Mouse (Mus musculus) cortical plate, adult 2 months (tissue): Measurements from ENCODE around the gene Orm1. TPM values are rescaled to one million over a fixed set of nuclear protein-coding genes. Genes with fewer than 3 reads are reported as not detected.
A peak's percentile ranks its signal among the peaks of the same experiment; 100 is the strongest.
"Not testable (repeated sequence)": the region's sequence is repeated elsewhere in the genome, so short reads cannot be mapped to it uniquely, and the experiment has no call there.

Experiments
- H3K27ac ChIP-seq: fragments of 200-500 bp; 2 replicates; pipeline ENCODE4 v1.5.1; 2012; ENCODE audit warnings: low read length, control low read depth, inconsistent platforms; ENCODE audit not compliant: insufficient read depth
- H3K4me1 ChIP-seq: fragments of 200-500 bp; 2 replicates; pipeline ENCODE4 v1.6.1; 2011; ENCODE audit warnings: low read length; ENCODE audit not compliant: control insufficient read depth, insufficient read depth
- H3K4me3 ChIP-seq: fragments of 200-500 bp; 2 replicates; pipeline ENCODE4 v1.5.1; 2011; ENCODE audit warnings: mild to moderate bottlenecking, low read length, control low read depth; ENCODE audit not compliant: insufficient read depth
- CTCF ChIP-seq: fragments of 200-500 bp; IDR thresholded peaks from 2 replicates; pipeline ENCODE4 v1.5.1; 2011; ENCODE audit warnings: mild to moderate bottlenecking, control low read depth, low read length; ENCODE audit not compliant: insufficient read depth; ENCODE audit errors: extremely low read depth
- POLR2A ChIP-seq: fragments of 200-500 bp; IDR thresholded peaks from 2 replicates; pipeline ENCODE4 v1.6.1; 2011; ENCODE audit warnings: mild to moderate bottlenecking, low read length, control low read depth; ENCODE audit not compliant: insufficient read depth; ENCODE audit errors: extremely low read depth
- polyA plus RNA-seq: library from polyadenylated mRNA; depleted of rRNA; stranded (reverse); fragments of >200 nt; gene quantifications from 2 replicates; pipeline ENCODE4 v1.2.3, GENCODE M21; 2012

Orm1 gene
- polyA plus RNA-seq, 1 experiment: not detected

DNA sequence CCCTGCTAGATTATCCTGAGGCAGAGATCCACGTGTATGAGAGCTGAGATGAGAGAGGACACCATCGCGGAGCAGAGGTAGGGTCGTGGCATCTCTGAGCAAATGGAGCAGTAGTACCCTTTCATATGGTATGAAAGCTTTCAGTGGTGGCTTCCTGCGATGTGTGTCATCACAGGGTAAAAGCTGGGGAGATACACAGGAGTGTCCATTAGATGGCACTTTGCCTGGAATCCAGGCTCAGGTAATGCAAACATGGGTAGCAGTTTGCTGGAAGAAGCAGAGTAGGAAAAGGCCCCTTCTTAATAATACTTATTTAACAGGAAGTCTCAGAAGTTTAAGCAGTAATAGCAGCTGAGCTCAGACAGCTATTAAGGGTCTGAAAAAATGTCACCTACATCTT, 30.3 kb upstream of the Orm1 start:
- H3K4me1 ChIP-seq: no peaks in the 10 kb centered on the region
- no peak overlapping the region for H3K4me3 ChIP-seq
- H3K27ac ChIP-seq: no peak overlapping the region
- TF ChIP-seq CTCF: no peak
- no peak for TF ChIP-seq POLR2A

DNA sequence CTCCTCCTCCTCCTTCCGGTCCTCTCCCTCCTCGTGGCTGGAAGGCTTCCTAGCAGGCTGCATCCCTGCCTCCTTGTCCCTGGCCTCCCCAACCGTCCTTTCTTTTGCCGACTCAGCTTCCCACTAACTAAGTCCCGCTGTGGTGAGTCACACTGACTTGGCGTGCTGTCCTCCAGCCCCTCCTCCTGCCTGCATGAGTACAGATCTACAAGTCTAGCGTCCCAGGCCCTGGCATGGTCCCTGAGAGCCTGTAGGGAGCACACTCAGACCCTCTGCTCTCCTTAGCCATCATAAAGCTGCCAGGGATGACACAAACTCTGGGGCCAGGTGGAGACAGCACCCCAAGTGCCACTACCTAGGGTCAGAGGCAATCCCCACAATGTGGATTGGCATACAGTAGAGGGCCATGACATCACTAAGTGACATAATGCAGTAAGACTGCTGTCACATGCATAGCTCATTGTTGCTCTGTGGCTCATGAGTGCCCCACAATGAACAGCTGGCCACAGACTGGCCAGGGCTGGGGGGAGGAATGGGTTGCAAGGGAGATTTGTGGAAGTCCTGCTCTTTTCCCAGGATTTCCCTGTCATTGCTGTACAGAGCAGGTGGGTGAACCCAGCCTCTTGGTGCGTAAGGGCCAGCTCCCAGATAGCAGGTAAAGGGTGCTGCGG, 28.1 kb upstream of the Orm1 start:
- Histone ChIP-seq H3K27ac (no peak overlapping the region), H3K4me1 (no peaks in the 10 kb centered on the region), H3K4me3 (no peak overlapping the region)
- TF ChIP-seq POLR2A: no peak
- TF ChIP-seq CTCF: no peak

DNA sequence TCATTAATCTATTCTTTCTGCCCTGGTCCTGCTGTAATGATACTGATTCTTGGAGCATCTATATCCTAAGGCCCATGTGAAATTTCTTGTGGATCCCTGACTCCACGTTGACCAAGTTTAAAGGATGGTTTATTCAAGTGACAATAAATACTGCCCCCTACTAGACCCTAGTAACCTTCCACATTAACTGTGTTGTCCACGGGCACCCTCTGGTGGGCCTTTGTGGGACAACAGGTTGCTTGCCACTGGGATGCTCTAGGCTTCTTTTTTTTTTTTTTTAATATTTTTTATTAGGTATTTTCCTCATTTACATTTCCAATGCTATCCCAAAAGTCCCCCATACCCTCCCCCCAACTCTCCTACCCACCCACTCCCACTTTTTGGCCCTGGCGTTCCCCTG, 24.8 kb upstream of the Orm1 start:
- not testable (repeated sequence) for H3K27ac ChIP-seq, H3K4me3 ChIP-seq, H3K4me1 ChIP-seq
- peak; percentile 66 for TF ChIP-seq CTCF

DNA sequence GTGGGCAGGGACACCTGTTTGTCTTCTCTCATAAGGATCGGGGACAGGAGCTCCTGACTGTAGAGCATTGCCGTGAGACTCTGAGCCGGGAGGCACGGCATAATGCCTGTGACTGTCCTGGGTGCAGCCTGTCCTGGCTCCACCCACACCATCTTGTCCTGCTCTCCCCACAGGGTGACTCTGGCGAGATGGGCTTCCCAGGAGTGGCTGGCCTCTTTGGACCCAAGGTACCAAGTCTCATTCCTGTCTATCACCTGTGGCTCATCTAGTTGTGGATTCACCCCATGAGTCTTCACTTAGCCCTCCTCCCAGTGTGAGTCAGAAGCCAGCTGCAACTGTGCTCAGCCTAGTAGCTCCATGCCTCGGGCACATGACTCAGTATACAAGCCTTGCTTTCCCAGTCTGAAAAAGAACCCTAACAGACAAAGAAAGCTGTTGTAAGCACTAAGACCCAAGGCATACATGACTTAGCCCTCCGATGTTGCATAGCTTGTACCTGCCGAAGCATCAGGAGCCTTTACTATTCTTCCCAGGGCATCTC, 21.0 kb upstream of the Orm1 start:
- H3K27ac ChIP-seq: no peak overlapping the region
- no peaks in the 10 kb centered on the region for H3K4me1 ChIP-seq
- no peak for TF ChIP-seq CTCF
- TF ChIP-seq POLR2A: no peak
- no peak overlapping the region for H3K4me3 ChIP-seq

DNA sequence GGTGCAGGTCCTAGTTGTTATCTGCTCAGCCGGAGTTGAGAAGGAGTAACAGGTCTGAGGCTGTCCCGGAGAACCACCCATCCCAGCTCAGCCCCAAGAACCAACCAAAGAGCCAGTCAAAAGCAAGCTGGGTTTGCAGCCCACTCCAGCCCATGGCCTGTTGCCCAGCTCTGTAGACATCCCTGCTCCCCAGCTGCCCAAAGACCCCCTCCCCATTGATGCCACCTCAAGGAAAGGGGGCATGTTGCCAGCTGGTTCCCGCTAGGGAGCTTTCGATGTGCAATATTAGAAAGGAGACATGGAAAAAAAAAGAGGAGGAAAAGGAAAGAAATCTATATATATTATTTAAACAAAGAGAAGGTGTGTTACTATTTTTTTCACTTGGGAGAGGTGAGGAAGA, 11.0 kb upstream of the Orm1 start:
- Histone ChIP-seq H3K27ac (no peak overlapping the region), H3K4me1 (peaks cover 2% of the 10 kb centered on the region; the same call in 1 of the 2 replicates), H3K4me3 (no peak overlapping the region)
- no peak for TF ChIP-seq POLR2A
- no peak for TF ChIP-seq CTCF

DNA sequence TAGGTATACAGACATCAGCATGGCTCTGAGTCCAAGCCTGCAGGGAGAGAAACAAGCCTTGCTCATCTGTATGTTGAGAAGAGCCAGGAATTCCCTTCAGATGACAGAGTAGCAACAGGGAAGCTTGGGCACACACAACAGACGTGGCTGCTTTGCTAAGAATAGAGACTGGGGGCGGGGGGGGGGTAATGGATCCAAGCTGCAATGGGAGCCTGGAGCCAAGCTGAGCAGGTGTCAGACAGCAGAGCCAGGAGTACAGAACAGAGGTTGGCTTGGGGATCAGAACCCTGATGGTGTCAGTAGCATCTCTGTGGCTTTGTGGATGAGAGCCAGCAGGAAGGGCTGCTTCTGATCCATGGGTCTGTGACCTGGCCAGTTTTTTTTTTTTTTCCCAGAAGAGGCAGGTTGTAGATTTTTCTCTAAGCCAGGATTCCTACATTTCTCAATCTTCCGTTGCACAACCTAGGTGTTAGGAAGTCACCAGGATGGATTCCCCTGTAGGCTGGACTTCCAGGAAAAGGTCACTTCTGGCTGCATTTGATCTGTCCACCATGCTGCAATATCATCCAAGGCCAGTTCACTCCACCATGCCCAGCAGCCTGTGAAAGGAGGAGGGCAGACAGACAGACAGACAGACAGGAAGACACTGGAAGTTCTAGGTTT, 5.8 kb upstream of the Orm1 start:
- H3K4me3 ChIP-seq: no peak overlapping the region
- no peak overlapping the region for H3K27ac ChIP-seq
- H3K4me1 ChIP-seq: peaks cover 2% of the 10 kb centered on the region; the same call in 1 of the 2 replicates
- TF ChIP-seq CTCF (no peak), POLR2A (no peak)

DNA sequence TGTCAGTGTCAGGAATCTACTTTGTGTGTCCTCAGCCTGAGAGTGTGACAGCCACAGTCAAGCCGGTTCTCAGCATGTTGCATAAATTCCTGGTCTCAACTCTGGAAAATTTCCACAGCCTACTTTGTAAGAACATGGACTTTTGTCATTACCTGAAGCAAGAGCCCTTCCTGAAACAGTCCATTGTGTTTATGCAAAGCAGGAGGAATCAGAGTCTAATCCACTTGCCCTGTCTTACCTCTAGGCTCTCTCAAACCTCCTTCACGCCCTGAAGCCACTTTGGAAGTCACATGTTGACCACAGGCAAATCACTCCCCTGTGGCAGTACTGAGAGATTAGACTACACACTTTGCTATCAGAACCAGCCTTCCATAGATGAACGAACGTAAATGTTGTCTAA, 1.9 kb upstream of the Orm1 start:
- TF ChIP-seq POLR2A (no peak), CTCF (no peak)
- peaks cover 2% of the 10 kb centered on the region; the same call in 1 of the 2 replicates for H3K4me1 ChIP-seq
- no peak overlapping the region for H3K4me3 ChIP-seq
- no peak overlapping the region for H3K27ac ChIP-seq

DNA sequence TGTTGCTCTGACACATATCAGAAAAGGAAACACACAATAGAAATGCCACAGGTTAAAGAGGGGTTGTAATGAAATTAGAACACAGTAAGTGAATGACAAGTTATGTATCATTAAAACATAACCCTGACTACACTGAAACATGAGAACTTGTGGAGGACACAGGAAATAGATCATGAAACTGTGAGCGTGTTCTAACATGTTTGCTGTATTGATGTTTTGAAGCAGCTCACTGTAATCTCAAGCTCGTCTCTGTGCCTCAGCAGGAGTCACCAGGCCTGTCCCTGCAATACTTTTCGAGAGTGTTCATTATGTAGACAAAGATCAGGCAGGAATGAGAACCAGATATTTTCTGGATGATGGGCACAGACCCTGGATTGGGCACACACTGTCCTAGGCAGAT, 752 bp upstream of the Orm1 start:
- TF ChIP-seq CTCF: no peak
- TF ChIP-seq POLR2A: no peak
- no peak overlapping the region for H3K27ac ChIP-seq
- H3K4me1 ChIP-seq: no peaks in the 10 kb centered on the region
- H3K4me3 ChIP-seq: no peak overlapping the region

DNA sequence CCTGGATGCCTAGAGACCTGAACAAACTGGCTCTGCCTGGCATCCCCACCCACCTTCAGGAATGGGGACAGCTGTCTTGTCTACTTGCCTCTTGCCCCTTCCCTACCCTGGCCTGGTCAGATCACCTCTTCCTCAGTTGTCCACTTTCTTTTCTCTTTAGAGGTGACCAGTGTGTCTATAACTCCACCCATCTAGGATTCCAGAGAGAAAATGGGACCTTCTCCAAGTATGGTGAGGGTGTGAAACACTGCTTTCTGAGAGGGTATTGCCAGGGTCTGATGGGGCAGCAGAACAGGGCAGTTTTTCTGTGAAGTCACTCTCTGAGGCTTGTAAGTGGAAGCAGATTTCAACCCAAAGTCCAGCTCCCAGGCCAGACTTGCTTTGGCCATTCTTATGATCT, 901 bp downstream of the Orm1 start:
- no peaks in the 10 kb centered on the region for H3K4me1 ChIP-seq
- no peak overlapping the region for H3K27ac ChIP-seq
- TF ChIP-seq CTCF: no peak
- TF ChIP-seq POLR2A: no peak
- no peak overlapping the region for H3K4me3 ChIP-seq

DNA sequence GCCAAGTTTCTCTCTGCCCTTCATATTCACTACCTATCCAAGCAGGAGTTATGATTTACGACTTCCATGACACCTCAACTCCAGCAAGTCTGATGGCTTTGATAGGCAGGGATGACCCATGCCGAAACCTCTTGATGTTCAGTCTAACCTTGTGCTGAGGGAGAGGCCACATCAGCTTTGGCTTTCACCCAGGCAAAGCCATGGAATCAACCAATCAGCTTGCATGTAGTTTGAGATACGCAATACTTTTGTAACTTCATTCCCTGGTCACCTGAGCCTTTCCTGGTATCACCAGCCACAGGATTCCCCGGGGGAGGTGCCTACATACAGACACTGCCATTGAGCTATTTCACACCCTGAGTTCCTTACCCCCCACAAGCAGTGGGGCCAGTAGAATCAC, 2.3 kb downstream of the Orm1 start:
- Histone ChIP-seq H3K4me1 (no peaks in the 10 kb centered on the region), H3K27ac (no peak overlapping the region), H3K4me3 (no peak overlapping the region)
- no peak for TF ChIP-seq CTCF
- TF ChIP-seq POLR2A: no peak
